ENCODE assay signal across 9 mouse cellular contexts in genomic region chr8:50916733-50917113, GRCm38 (mm10).
A peak's percentile ranks its signal among the peaks of the same experiment; 100 is the strongest.
DNase-seq lines count a peak whose midpoint lies in the region; ATAC-seq and TF ChIP-seq lines count a peak whose summit lies in the region.
"Had no signal": no experiment of that assay in that cellular context is flagged by ENCODE, and none has a peak within 500 bp of the region (broad histone marks: within the 10 kb centered on the region; RNA-seq: fewer than 3 reads in every experiment).

No protein-coding gene starts in this region.

- H3K27ac ChIP-seq in heart, embryonic 15.5 days, result no peak overlapping the region
- H3K27ac ChIP-seq in cortical plate, adult 2 months (ENCODE audit: insufficient read depth, low read length), result no peak overlapping the region
- no peak overlapping the region for H3K27ac ChIP-seq in hindbrain, embryonic 11.5 days (ENCODE audit: low read depth, low read length)
- H3K27ac ChIP-seq in midbrain, embryonic 13.5 days, result peak overlapping the region; percentile 88

- TF ChIP-seq POLR2A in cortical plate, adult 2 months (IDR thresholded peaks at IDR 0.05; ENCODE audit: extremely low read depth, insufficient read depth, low read length), result no peak

- WGBS in heart, embryonic 15.5 days, result 3% methylated on average over 8 of the region's 8 CpGs
- 4% methylated on average over 8 of the region's 8 CpGs for WGBS in hindbrain, embryonic 11.5 days
- WGBS in midbrain, embryonic 13.5 days, result 3% methylated on average over 8 of the region's 8 CpGs

- ATAC-seq in heart, embryonic 15.5 days (replicated peaks; ENCODE audit: insufficient number of reproducible peaks, insufficient read depth, low FRiP score, low read depth), result no peak
- peak; percentile 45 for ATAC-seq in hindbrain, embryonic 11.5 days (ENCODE audit: low FRiP score)
- no peak; the same call in 1 of the 2 replicates for ATAC-seq in midbrain, embryonic 13.5 days

- no peaks in the 10 kb centered on the region for H3K9me3 ChIP-seq in heart, embryonic 15.5 days (replicated peaks)
- no peaks in the 10 kb centered on the region for H3K9me3 ChIP-seq in hindbrain, embryonic 11.5 days (ENCODE audit: control insufficient read depth, low read length)
- H3K9me3 ChIP-seq in midbrain, embryonic 13.5 days, result no peaks in the 10 kb centered on the region

- no peaks in the 10 kb centered on the region for H3K36me3 ChIP-seq in heart, embryonic 15.5 days
- H3K36me3 ChIP-seq in hindbrain, embryonic 11.5 days (ENCODE audit: control insufficient read depth, insufficient read depth, low read length), result no peaks in the 10 kb centered on the region
- H3K36me3 ChIP-seq in midbrain, embryonic 13.5 days, result no peaks in the 10 kb centered on the region

- intact Hi-C loops in heart, postnatal 10 days (cut with DNase I), result no loop called here

- no peak for TF ChIP-seq CTCF in cortical plate, adult 2 months (IDR thresholded peaks at IDR 0.05; ENCODE audit: extremely low read depth, insufficient read depth, low read length)

- no peak for DNase-seq in heart, postnatal 10 days
- no peak for DNase-seq in hindbrain, embryonic 11.5 days (ENCODE audit: low spot score)
- no peak for DNase-seq in ovary, postnatal 10 days (ENCODE audit: low spot score)
- DNase-seq in right cerebral cortex, postnatal 10 days (ENCODE audit: low spot score in 2 of 2), result no peak
- DNase-seq in embryo, embryonic 10.5 days (ENCODE audit: low spot score), result no peak

- peaks cover 12% of the 10 kb centered on the region; the same call in 1 of the 2 replicates for H3K4me1 ChIP-seq in heart, embryonic 15.5 days (replicated peaks)
- no peaks in the 10 kb centered on the region for H3K4me1 ChIP-seq in cortical plate, adult 2 months (ENCODE audit: control insufficient read depth, insufficient read depth, low read length)
- H3K4me1 ChIP-seq in hindbrain, embryonic 11.5 days (replicated peaks; ENCODE audit: control insufficient read depth, insufficient read depth, low read length), result no peaks in the 10 kb centered on the region
- H3K4me1 ChIP-seq in midbrain, embryonic 13.5 days (replicated peaks), result peaks cover 13% of the 10 kb centered on the region

- peak overlapping the region; percentile 61 for H3K4me3 ChIP-seq in heart, embryonic 15.5 days
- H3K4me3 ChIP-seq in cortical plate, adult 2 months (ENCODE audit: insufficient read depth, low read length), result peak overlapping the region; percentile 56
- peak overlapping the region; percentile 70 for H3K4me3 ChIP-seq in hindbrain, embryonic 11.5 days (ENCODE audit: low read depth, low read length)
- H3K4me3 ChIP-seq in midbrain, embryonic 13.5 days (replicated peaks), result peak overlapping the region; percentile 82

- H3K9ac ChIP-seq in heart, embryonic 15.5 days, result no peak overlapping the region
- peak overlapping the region; percentile 48 for H3K9ac ChIP-seq in hindbrain, embryonic 11.5 days (ENCODE audit: low read depth, low read length)
- H3K9ac ChIP-seq in midbrain, embryonic 13.5 days (replicated peaks), result peak overlapping the region; percentile 77

- H3K4me2 ChIP-seq in heart, embryonic 15.5 days, result peak overlapping the region; percentile 98
- peak overlapping the region; percentile 96 for H3K4me2 ChIP-seq in hindbrain, embryonic 11.5 days (replicated peaks; ENCODE audit: low read depth, low read length)
- peak overlapping the region; percentile 97 for H3K4me2 ChIP-seq in midbrain, embryonic 13.5 days (replicated peaks)

- H3K27me3 ChIP-seq in heart, embryonic 15.5 days, result peaks cover 24% of the 10 kb centered on the region
- H3K27me3 ChIP-seq in hindbrain, embryonic 11.5 days (ENCODE audit: control insufficient read depth, insufficient read depth, low read length), result no peaks in the 10 kb centered on the region
- H3K27me3 ChIP-seq in midbrain, embryonic 13.5 days, result peaks cover 7% of the 10 kb centered on the region; the same call in 1 of the 2 replicates
- H3K27me3 ChIP-seq: CH12.LX had no signal
